Mouse (Mus musculus): ENCODE data around the gene Oca2.

DNA sequence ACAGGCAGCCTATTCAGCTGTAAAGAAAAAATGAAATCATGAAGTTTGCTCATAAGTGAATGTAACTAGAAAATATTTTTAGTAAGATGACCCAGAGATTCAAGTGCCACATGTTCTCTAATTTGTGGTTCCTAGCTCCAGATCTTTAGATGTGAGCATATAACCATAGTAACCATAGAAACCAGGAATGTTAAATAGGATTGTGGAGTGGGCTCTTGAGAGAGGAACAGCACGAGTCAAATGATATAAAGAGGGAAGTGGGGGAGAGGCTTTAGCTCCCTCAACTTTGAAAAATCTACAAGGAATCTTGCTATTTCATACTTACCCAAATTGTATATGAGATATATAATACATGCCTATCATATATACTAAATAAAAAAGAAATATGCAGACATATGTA is 64.8 kb downstream of the Oca2 start:
- TF ChIP-seq CTCF (IDR thresholded peaks at IDR 0.05; ENCODE audit: low read depth, low read length), result no peak
- no peak for TF ChIP-seq POLR2A (IDR thresholded peaks at IDR 0.05; ENCODE audit: borderline replicate concordance, low read depth, low read length)
